Mouse (Mus musculus) gastrocnemius, postnatal 10 days (tissue): ENCODE results near the gene Cep162. TPM values are rescaled to one million over a fixed set of nuclear protein-coding genes. Genes with fewer than 3 reads are reported as not detected.
A peak's percentile ranks its signal among the peaks of the same experiment; 100 is the strongest.

Source experiments
- DNase-seq: peaks from one replicate; pipeline ENCODE4 v3.0.0; 2021; ENCODE audit warnings: mixed read lengths
- total RNA-seq, 2 experiments: library from RNA; stranded (reverse); gene quantifications; 2 replicates each; pipeline ENCODE4 v1.2.3; 2021

The Cep162 gene
- total RNA-seq, 2 experiments from 2014 or later: 2.3 to 3.5 TPM

DNA sequence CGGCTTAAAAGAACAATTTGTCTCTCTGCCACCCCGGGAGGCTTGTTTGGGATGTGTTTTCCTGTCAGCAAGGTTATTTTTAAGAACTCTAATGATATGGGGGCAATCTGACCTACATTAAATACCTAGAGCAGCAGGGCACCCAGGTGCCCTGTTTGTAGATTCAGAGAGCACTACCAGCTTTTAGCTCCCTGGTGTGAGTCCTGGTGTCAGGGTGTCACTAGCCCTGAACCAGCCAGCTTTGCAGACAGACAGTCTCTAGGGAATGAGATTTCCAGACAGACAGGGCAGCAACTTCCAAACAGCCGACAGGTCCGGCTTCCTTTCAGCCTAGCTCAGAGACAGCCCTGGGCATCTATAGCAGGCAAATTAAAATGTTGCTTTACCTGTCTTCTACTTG lies 92.8 kb downstream of the Cep162 start:
- DNase-seq: no peak

DNA sequence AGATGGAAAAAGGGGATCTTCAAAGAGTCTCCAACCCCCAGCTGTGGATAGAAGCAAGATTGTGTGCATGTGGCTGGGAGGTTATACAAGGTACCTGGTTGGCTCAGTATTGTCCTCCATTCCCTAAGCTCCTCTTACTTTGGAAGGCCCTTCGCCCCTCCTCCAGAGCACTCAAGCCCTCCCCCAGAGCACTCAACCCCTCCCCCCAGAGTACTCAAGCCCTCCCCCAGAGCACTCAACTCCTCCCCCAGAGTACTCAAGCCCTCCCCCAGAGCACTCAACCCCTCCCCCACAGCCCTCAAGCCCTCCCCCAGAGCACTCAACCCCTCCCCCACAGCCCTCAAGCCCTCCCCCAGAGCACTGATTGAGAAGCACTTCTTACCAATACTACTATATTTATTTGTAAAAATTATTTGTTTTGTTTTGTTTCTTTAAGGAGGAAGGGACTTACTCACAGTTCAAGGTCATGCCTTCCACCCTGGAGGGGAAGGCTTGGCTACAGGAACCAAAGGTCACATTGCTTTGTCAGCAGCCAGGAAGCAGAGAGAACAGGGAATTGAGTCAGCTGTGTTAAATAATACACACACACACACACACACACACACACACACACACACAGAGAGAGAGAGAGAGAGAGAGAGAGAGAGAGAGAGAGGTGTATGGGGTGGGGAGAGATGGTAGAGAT lies 102.6 kb downstream of the Cep162 start:
- DNase-seq: no peak

DNA sequence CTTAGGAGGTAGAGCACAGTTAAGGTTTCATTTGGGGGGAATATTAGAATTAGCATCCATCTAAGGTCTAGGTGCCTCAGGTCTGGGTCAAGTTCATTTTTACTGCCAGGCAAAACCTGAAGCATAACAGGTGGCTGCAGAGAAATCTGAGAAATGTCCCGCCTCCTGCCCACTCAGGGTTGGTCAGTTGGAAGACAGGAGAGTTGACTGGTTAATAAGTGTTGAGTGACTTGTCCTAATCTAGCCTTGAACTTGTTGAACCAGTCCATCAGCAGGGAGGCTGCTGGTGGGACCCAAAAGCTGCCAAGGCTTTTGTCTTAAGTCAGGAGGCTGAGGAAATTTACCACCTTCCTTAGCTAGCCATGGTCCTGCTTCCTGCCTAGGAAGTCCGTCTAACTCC lies 107.4 kb downstream of the Cep162 start:
- DNase-seq: no peak

DNA sequence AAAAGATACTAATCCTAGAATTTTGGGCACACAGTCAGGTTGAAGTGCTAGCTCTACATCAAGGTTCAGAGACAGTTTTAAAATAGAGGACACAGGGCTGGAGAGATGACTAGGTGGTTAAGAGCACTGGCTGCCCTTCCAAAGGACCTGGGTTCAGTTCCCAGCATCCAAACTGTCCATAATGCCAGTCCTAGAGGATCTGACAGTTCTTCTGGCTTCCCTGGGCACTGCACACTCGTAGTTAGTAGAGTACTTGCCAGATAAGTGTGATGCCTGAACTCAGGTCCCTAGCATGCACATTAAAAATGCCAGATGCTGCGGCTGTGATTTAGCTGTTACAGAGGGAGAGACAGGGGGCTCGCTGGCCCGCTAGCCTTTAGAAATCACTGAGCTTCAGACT lies 108.9 kb downstream of the Cep162 start:
- no peak for DNase-seq

DNA sequence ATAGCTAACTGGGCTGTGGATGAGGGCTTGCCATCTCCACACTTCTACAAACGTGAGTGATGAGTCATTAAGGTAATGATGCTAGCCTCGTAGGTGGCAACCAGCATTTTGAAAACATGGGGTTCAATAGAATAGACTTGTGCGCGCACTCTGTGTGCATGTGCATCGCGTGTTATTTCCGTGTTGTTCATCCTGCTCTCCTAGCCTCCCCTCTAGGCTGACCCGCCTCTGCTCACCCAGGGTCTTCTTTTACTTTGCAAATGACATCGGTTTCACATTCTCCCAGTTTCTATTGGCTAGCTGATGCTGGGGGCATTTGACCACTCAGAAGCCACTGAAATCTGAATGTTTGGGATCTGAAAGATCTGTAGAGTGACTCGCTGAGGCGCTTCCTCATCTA lies 109.7 kb downstream of the Cep162 start:
- DNase-seq: no peak

DNA sequence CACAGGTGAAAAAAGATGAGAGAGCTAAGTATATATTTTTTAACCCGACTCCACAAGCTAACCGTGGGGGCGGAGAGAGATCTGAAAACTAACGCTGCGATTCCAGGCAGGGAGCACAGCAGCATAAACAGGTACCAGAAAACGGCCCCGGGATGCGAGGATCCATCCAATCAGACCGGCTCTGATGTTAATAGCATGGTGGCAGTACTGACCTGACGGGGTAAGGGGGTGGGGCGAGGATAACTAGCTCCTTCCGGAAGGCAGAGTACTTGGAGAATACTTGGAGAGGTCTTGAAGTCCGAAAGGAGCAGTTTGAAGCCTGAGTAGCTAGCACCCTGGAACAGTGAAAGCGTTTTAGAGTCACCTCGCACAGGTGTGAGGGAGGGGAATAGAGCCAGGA lies 110.2 kb downstream of the Cep162 start:
- no peak for DNase-seq

DNA sequence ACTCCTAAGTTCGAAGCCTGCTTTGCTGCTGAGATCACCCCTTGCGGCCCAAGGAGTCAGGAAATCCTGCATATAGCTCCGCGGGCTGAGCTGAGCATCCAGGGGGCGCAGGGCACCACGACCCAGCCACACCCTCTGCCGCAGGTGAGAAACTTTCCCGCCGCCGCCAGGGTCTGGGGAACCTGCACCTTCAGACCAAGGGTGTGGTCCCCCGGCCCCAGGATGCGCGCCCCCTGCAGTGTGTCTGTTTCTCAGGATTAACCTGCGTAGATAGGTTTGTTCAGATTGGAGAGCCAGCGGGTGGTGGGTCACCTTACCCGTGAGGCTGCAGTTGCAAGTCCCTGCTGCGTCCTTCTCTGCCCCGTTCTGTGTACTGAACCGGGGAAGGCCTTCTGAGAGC lies 110.8 kb downstream of the Cep162 start:
- DNase-seq: peak; percentile 8

DNA sequence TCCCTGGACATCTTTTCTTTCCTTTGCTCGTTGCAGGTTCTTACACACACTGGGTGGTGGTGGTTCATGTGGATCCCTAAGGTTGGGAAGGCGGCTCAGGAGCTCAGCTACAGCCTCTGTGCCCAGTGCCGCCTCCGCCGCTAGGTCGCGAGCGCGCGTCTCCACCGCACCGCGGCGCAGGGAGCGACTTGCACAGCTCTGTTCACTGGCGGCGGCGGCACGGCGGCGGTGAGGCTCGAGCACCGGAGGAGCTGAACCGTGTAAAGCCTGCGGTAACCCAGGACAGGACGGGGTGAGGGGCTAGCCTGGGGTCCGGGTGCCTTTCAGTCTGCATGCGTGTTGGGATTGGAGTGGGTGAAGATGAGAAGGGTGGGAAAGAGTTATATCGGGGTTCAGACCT lies 111.2 kb downstream of the Cep162 start, which contains the start of gene Mrap2:
TSS of gene Mrap2 (plus strand) at position 201 of the 400 bp plus-strand sequence.
- DNase-seq: peak; percentile 43

DNA sequence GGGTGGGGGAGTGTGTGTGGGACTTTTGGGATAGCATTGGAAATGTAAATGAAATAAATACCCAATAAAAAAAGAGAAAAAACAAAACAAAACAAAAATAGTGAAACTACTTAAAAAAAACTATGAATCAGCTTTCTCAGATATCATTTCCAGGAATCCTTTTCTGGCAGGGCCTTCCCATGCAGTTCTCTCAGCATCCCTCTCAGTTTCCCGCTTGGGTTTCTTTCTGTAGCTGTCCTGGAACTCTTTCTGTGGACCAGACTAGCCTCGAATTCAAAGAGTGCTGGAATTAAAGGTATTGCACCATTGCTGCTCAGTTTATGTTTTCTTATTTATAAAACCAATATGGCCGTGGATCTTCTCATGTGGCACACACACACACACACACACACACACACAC lies 112.3 kb downstream of the Cep162 start:
- DNase-seq: no peak

Other genes with a start within 250 kb of the Cep162 start
- gene Ripply2, start 240.0 kb downstream of the Cep162 start, total RNA-seq: not detected
- gene Cyb5r4, start 233.5 kb downstream of the Cep162 start, total RNA-seq: 10 to 100 TPM; 20.4 to 21.1 TPM
- gene Mrap2, start 111.2 kb downstream of the Cep162 start, total RNA-seq: 1 to 10 TPM in 1 of 2 experiments, under 1 TPM in 1; 0.75 to 1.2 TPM